In genomic region chr16:27155805-27156204, GRCm38 (mm10) we compare ENCODE assay signal across 13 mouse cellular contexts.
DNase-seq lines count a peak whose midpoint lies in the region.
"Had no signal": no experiment of that assay in that cellular context is flagged by ENCODE, and none has a peak within 500 bp of the region (broad histone marks: within the 10 kb centered on the region; RNA-seq: fewer than 3 reads in every experiment).

No protein-coding gene starts in this region.

- DNase-seq in cerebellum, adult 9-11 months: peak; percentile 9
- no peak for DNase-seq in cerebellum, adult 11 months
- DNase-seq in heart, adult 18-20 months: peak; percentile 3 to 13
- no peak for DNase-seq in heart, postnatal 25 days (ENCODE audit: low spot score)
- DNase-seq in left cerebral cortex, adult 18-20 months (ENCODE audit: low spot score in 2 of 2): peak; percentile 6 to 7
- no peak for DNase-seq in left cerebral cortex, postnatal 10 days (ENCODE audit: extremely low spot score in 1 of 2, low spot score in 2 of 2)
- peak; percentile 77 for DNase-seq in layer of hippocampus, adult 9-11 months
- no peak for DNase-seq in ovary, postnatal 14 days (ENCODE audit: low spot score)
- DNase-seq: heart, adult 2 months; kidney, adult 18-20 months; liver, postnatal 0 days; lung, postnatal 14 days; thymus, postnatal 14 days had no signal

- intact Hi-C loops in heart, postnatal 25 days (cut with DNase I): no loop called here
- intact Hi-C loops in left cerebral cortex, postnatal 10 days (cut with DNase I): no loop called here

Comparison
In these comparisons a context has a peak if more than half of its experiments do, and no peak if none do; other contexts are left out.
1. DNase-seq: peak in cerebellum, adult 9-11 months (single experiment), heart, adult 18-20 months (2 of 2), left cerebral cortex, adult 18-20 months (2 of 2) and layer of hippocampus, adult 9-11 months (single experiment); none in cerebellum, adult 11 months (single experiment), heart, postnatal 25 days (single experiment), left cerebral cortex, postnatal 10 days (0 of 2) and ovary, postnatal 14 days (single experiment).